Mouse (Mus musculus) embryonic facial prominence, embryonic 12.5 days (tissue): Measurements from ENCODE around the gene Ptpn3. TPM values are rescaled to one million over a fixed set of nuclear protein-coding genes. Genes with fewer than 3 reads are reported as not detected.

Source experiments
- ATAC-seq: fragments of 200-750 bp; cut with Nextera tagmentation; 2 replicates; pipeline ENCODE4 v1.8.0; 2017; ENCODE audit not compliant: insufficient number of reproducible peaks, insufficient read depth, low FRiP score, low TSS enrichment
- H3K27ac ChIP-seq: fragments of 300-500 bp; sonication (generic); 2 replicates; pipeline ENCODE4 v1.5.1; 2016; ENCODE audit warnings: mild to moderate bottlenecking
- H3K27me3 ChIP-seq: fragments of 300-500 bp; sonication (generic); 2 replicates; pipeline ENCODE4 v1.6.1; 2016; ENCODE audit warnings: mild to moderate bottlenecking, moderate library complexity
- H3K36me3 ChIP-seq: fragments of 300-500 bp; sonication (generic); 2 replicates; pipeline ENCODE4 v1.6.1; 2016; ENCODE audit warnings: mild to moderate bottlenecking
- H3K4me1 ChIP-seq: fragments of 300-500 bp; sonication (generic); 2 replicates; pipeline ENCODE4 v1.6.1; 2016
- H3K4me2 ChIP-seq: fragments of 300-500 bp; sonication (generic); replicated peaks from 2 replicates; pipeline ENCODE4 v1.6.1; 2016; ENCODE audit warnings: mild to moderate bottlenecking, moderate library complexity
- H3K4me3 ChIP-seq: fragments of 300-500 bp; sonication (generic); 2 replicates; pipeline ENCODE4 v1.5.1; 2016; ENCODE audit warnings: mild to moderate bottlenecking
- H3K9ac ChIP-seq: fragments of 300-500 bp; sonication (generic); 2 replicates; pipeline ENCODE4 v1.6.1; 2016; ENCODE audit warnings: mild to moderate bottlenecking, moderate library complexity
- H3K9me3 ChIP-seq: fragments of 300-500 bp; sonication (generic); 2 replicates; pipeline ENCODE4 v1.6.1; 2016; ENCODE audit warnings: mild to moderate bottlenecking, moderate library complexity
- WGBS: fragments of 180-500 bp; shearing (Covaris S2); methylation state at CpG from one replicate; pipeline ENCODE4 v1.1.7; 2016; 5-methylcytosine and 5-hydroxymethylcytosine counted together
- polyA plus RNA-seq: library from polyadenylated mRNA; unstranded; fragments of >200 nt; fragmentation: Nextera tagmentation; extraction: Ambion mirVana; gene quantifications from 2 replicates; pipeline ENCODE4 v1.2.1, GENCODE M21; 2016

Ptpn3 gene
- polyA plus RNA-seq, 1 experiment from 2014 or later, result 3.7 TPM

GRCm38 (mm10) chr4:57258159-57259035, 43.2 kb downstream of the Ptpn3 start:
- Histone ChIP-seq H3K27me3 (no peaks in the 10 kb centered on the region), H3K4me1 (peaks cover 29% of the 10 kb centered on the region), H3K36me3 (no peaks in the 10 kb centered on the region), H3K9me3 (no peaks in the 10 kb centered on the region), H3K4me3 (no peak overlapping the region), H3K4me2 (no peak overlapping the region), H3K9ac (no peak overlapping the region), H3K27ac (peak overlapping the region; percentile 77)
- WGBS, result 29% methylated on average over 14 of the region's 14 CpGs
- no peak for ATAC-seq

- Histone ChIP-seq H3K36me3 (no peaks in the 10 kb centered on the region), H3K4me2 (no peak overlapping the region), H3K4me1 (peaks cover 26% of the 10 kb centered on the region), H3K4me3 (no peak overlapping the region), H3K9ac (no peak overlapping the region), H3K27ac (peak overlapping the region; percentile 72), H3K9me3 (no peaks in the 10 kb centered on the region), H3K27me3 (no peaks in the 10 kb centered on the region)
- 72% methylated on average over 8 of the region's 8 CpGs for WGBS
- ATAC-seq, result no peak
Measured at GRCm38 (mm10) chr4:57257409-57257808, 44.2 kb downstream of the Ptpn3 start.

GRCm38 (mm10) chr4:57256761-57257160, 44.9 kb downstream of the Ptpn3 start:
- ATAC-seq, result no peak
- Histone ChIP-seq H3K27ac (0 out of 2 replicates have a peak overlapping the region, but pooled peaks have one; percentile 41), H3K36me3 (no peaks in the 10 kb centered on the region), H3K4me2 (no peak overlapping the region), H3K9me3 (no peaks in the 10 kb centered on the region), H3K9ac (no peak overlapping the region), H3K4me3 (no peak overlapping the region), H3K27me3 (no peaks in the 10 kb centered on the region), H3K4me1 (peaks cover 20% of the 10 kb centered on the region)
- WGBS, result 44% methylated on average over 4 of the region's 4 CpGs

GRCm38 (mm10) chr4:57254412-57254811, 47.2 kb downstream of the Ptpn3 start:
- Histone ChIP-seq H3K4me2 (no peak overlapping the region), H3K27me3 (no peaks in the 10 kb centered on the region), H3K4me3 (no peak overlapping the region), H3K4me1 (peaks cover 13% of the 10 kb centered on the region), H3K9me3 (no peaks in the 10 kb centered on the region), H3K36me3 (no peaks in the 10 kb centered on the region), H3K9ac (no peak overlapping the region), H3K27ac (no peak overlapping the region)
- WGBS, result 64% methylated on average over 6 of the region's 6 CpGs
- no peak for ATAC-seq

GRCm38 (mm10) chr4:57250636-57251035, 51.0 kb downstream of the Ptpn3 start:
- Histone ChIP-seq H3K9ac (no peak overlapping the region), H3K4me1 (0 out of 2 replicates have a peak, but pooled peaks cover 7% of the 10 kb centered on the region), H3K9me3 (no peaks in the 10 kb centered on the region), H3K4me2 (no peak overlapping the region), H3K36me3 (no peaks in the 10 kb centered on the region), H3K27me3 (no peaks in the 10 kb centered on the region), H3K4me3 (no peak overlapping the region), H3K27ac (no peak overlapping the region)
- WGBS, result 32% methylated on average over 2 of the region's 2 CpGs
- ATAC-seq, result no peak

- no peaks in the 10 kb centered on the region for H3K9me3 ChIP-seq
- H3K4me1 ChIP-seq, result 0 out of 2 replicates have a peak, but pooled peaks cover 9% of the 10 kb centered on the region
- H3K4me2 ChIP-seq, result no peak overlapping the region
- ATAC-seq, result no peak
- no peak overlapping the region for H3K4me3 ChIP-seq
- H3K36me3 ChIP-seq, result no peaks in the 10 kb centered on the region
- no peaks in the 10 kb centered on the region for H3K27me3 ChIP-seq
- H3K9ac ChIP-seq, result no peak overlapping the region
- H3K27ac ChIP-seq, result no peak overlapping the region
- WGBS, result 41% methylated on average over 8 of the region's 8 CpGs
Measured at GRCm38 (mm10) chr4:57249108-57249507, 52.5 kb downstream of the Ptpn3 start.

GRCm38 (mm10) chr4:57244874-57245273, 56.8 kb downstream of the Ptpn3 start:
- Histone ChIP-seq H3K27me3 (no peaks in the 10 kb centered on the region), H3K4me3 (no peak overlapping the region), H3K36me3 (no peaks in the 10 kb centered on the region), H3K4me2 (no peak overlapping the region), H3K9ac (no peak overlapping the region), H3K9me3 (no peaks in the 10 kb centered on the region), H3K4me1 (peaks cover 16% of the 10 kb centered on the region; the same call in 1 of the 2 replicates), H3K27ac (no peak overlapping the region)
- no peak for ATAC-seq
- 79% methylated on average over 10 of the region's 10 CpGs for WGBS

- H3K9ac ChIP-seq, result no peak overlapping the region
- no peaks in the 10 kb centered on the region for H3K9me3 ChIP-seq
- ATAC-seq, result no peak
- 54% methylated on average over 11 of the region's 11 CpGs for WGBS
- H3K27me3 ChIP-seq, result no peaks in the 10 kb centered on the region
- peaks cover 9% of the 10 kb centered on the region; the same call in 1 of the 2 replicates for H3K4me1 ChIP-seq
- H3K36me3 ChIP-seq, result no peaks in the 10 kb centered on the region
- no peak overlapping the region for H3K4me3 ChIP-seq
- no peak overlapping the region for H3K4me2 ChIP-seq
- no peak overlapping the region for H3K27ac ChIP-seq
Measured at GRCm38 (mm10) chr4:57243312-57243711, 58.3 kb downstream of the Ptpn3 start.

GRCm38 (mm10) chr4:57240934-57241333, 60.7 kb downstream of the Ptpn3 start:
- Histone ChIP-seq H3K27ac (no peak overlapping the region), H3K27me3 (no peaks in the 10 kb centered on the region), H3K4me3 (no peak overlapping the region), H3K9ac (no peak overlapping the region), H3K4me1 (peaks cover 9% of the 10 kb centered on the region; the same call in 1 of the 2 replicates), H3K36me3 (no peaks in the 10 kb centered on the region), H3K9me3 (no peaks in the 10 kb centered on the region), H3K4me2 (no peak overlapping the region)
- WGBS, result 83% methylated on average over 10 of the region's 10 CpGs
- ATAC-seq, result no peak

GRCm38 (mm10) chr4:57240100-57240499, 61.5 kb downstream of the Ptpn3 start:
- no peak overlapping the region for H3K4me3 ChIP-seq
- peaks cover 8% of the 10 kb centered on the region; the same call in 1 of the 2 replicates for H3K4me1 ChIP-seq
- no peak overlapping the region for H3K27ac ChIP-seq
- no peaks in the 10 kb centered on the region for H3K27me3 ChIP-seq
- no peaks in the 10 kb centered on the region for H3K36me3 ChIP-seq
- 70% methylated on average over 7 of the region's 7 CpGs for WGBS
- no peak for ATAC-seq
- H3K4me2 ChIP-seq, result no peak overlapping the region
- no peaks in the 10 kb centered on the region for H3K9me3 ChIP-seq
- H3K9ac ChIP-seq, result no peak overlapping the region

GRCm38 (mm10) chr4:57239112-57239511, 62.5 kb downstream of the Ptpn3 start:
- Histone ChIP-seq H3K27ac (no peak overlapping the region), H3K27me3 (no peaks in the 10 kb centered on the region), H3K4me3 (no peak overlapping the region), H3K4me2 (no peak overlapping the region), H3K9me3 (no peaks in the 10 kb centered on the region), H3K9ac (no peak overlapping the region), H3K36me3 (no peaks in the 10 kb centered on the region), H3K4me1 (peaks cover 7% of the 10 kb centered on the region; the same call in 1 of the 2 replicates)
- no peak for ATAC-seq
- WGBS, result 68% methylated on average over 6 of the region's 6 CpGs

- Histone ChIP-seq H3K4me3 (no peak overlapping the region), H3K27me3 (no peaks in the 10 kb centered on the region), H3K4me2 (no peak overlapping the region), H3K9me3 (no peaks in the 10 kb centered on the region), H3K4me1 (peaks cover 4% of the 10 kb centered on the region; the same call in 1 of the 2 replicates), H3K9ac (no peak overlapping the region), H3K36me3 (no peaks in the 10 kb centered on the region), H3K27ac (no peak overlapping the region)
- WGBS, result 75% methylated on average over 7 of the region's 7 CpGs
- no peak for ATAC-seq
Measured at GRCm38 (mm10) chr4:57238118-57238517, 63.5 kb downstream of the Ptpn3 start.
